Mouse (Mus musculus) G1E (cell line): ENCODE measurements around the gene Polr1e.

Source experiments
- CTCF ChIP-seq: IDR thresholded peaks from 2 replicates; pipeline ENCODE4 v1.5.1; 2012; ENCODE audit warnings: low read depth, low read length, inconsistent platforms, mixed read lengths
- GATA1 ChIP-seq: IDR thresholded peaks from 2 replicates; pipeline ENCODE4 v1.6.1; 2012; ENCODE audit warnings: borderline replicate concordance, low read length, inconsistent platforms, mixed read lengths

DNA sequence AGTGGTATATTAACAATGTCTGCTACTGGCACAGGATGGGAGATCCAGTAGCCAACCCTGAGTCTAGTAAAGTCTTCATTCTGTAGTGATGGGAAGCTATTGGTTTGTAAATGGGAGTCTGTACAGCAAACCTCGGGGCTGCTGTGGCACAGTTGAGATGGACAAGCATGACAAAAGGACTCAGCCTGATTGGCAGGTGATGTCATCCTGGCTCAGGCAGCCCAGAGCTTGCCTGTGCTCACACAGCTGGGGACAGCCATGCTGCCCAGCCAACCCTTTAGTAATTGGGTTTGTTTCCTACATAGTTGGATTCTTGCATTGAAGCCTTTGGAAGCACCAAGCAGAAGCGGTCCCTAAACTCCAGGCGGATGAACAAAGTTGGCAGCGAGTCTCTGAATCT lies 8.1 kb downstream of the Polr1e start:
- no peak for TF ChIP-seq CTCF
- no peak for TF ChIP-seq GATA1
